Mouse (Mus musculus) embryonic stem cell, embryonic (primary cell): Measurements from ENCODE around the gene Cp.
"Not testable (repeated sequence)": the region's sequence is repeated elsewhere in the genome, so short reads cannot be mapped to it uniquely, and the experiment has no call there.

Experiments
- CTCF ChIA-PET, 4 experiments: fragments of 300-600 bp in 2 of 4; fragments of 350-600 bp in 2 of 4; sonication (Branson Sonifier 250); formaldehyde crosslinking; loops; one replicate each; lab custom pipeline; 2022; ENCODE audit warnings: inconsistent platforms in 2 of 4; lab: Charles Lee
- POLR2A ChIA-PET, 4 experiments: fragments of 300-600 bp in 2 of 4; fragments of 350-600 bp in 2 of 4; sonication (Branson Sonifier 250); formaldehyde crosslinking; loops; one replicate each; lab custom pipeline; 2022; ENCODE audit warnings: antibody characterized with exemption in 4 of 4, inconsistent platforms in 1 of 4; lab: Charles Lee

Gene Cp

GRCm38 (mm10) chr3:19956885-19957284 is at the start of gene Cp:
Gene Cp (plus strand): TSS chr3:19957054.
- POLR2A ChIA-PET: no interaction called here

GRCm38 (mm10) chr3:19948552-19948951 is 8.3 kb upstream of the Cp start:
- CTCF ChIA-PET: no interaction called here
- POLR2A ChIA-PET: interaction anchor here in 1 of 4 experiments (0.6 kb wide), 1 partner anchor 1877 kb away, joined by 3 read pairs; no protein-coding TSS in a partner anchor

More at GRCm38 (mm10) chr3:19956885-19957284, at the start of gene Cp:
- CTCF ChIA-PET: no interaction called here

- CTCF ChIA-PET, POLR2A ChIA-PET: not testable (repeated sequence)
These were observed 7.5 kb upstream of the Cp start for GRCm38 (mm10) chr3:19949401-19949800.

GRCm38 (mm10) chr3:19953425-19953824 is 3.4 kb upstream of the Cp start:
- ChIA-PET CTCF (no interaction called here), POLR2A (no interaction called here)

GRCm38 (mm10) chr3:19953865-19954264 is 3.0 kb upstream of the Cp start:
- ChIA-PET CTCF (no interaction called here), POLR2A (interaction anchor here in 1 of 4 experiments (0.6 to 0.9 kb wide), 2 partner anchors 9 to 112 kb away, joined by 3 to 5 read pairs; no protein-coding TSS in a partner anchor)

GRCm38 (mm10) chr3:19958031-19958430 is 1.2 kb downstream of the Cp start:
- POLR2A ChIA-PET: no interaction called here
- CTCF ChIA-PET: no interaction called here

- ChIA-PET POLR2A (no interaction called here), CTCF (no interaction called here)
These were observed 2.1 kb downstream of the Cp start for GRCm38 (mm10) chr3:19958983-19959382.

GRCm38 (mm10) chr3:19960570-19961114 is 3.8 kb downstream of the Cp start:
- ChIA-PET CTCF (no interaction called here), POLR2A (no interaction called here)

- ChIA-PET CTCF (no interaction called here), POLR2A (no interaction called here)
These were observed 4.5 kb downstream of the Cp start for GRCm38 (mm10) chr3:19961341-19961740.

GRCm38 (mm10) chr3:19962769-19963513 is 6.1 kb downstream of the Cp start:
- CTCF ChIA-PET: interaction anchor here in 1 of 4 experiments (0.6 kb wide), 1 partner anchor 227 kb away, joined by 5 read pairs; no protein-coding TSS in a partner anchor
- POLR2A ChIA-PET: no interaction called here

GRCm38 (mm10) chr3:19964625-19965188 is 7.9 kb downstream of the Cp start:
- CTCF ChIA-PET: interaction anchor here in 1 of 4 experiments (0.7 kb wide), 1 partner anchor 9 kb away, joined by 3 read pairs; no protein-coding TSS in a partner anchor
- POLR2A ChIA-PET: no interaction called here

- ChIA-PET CTCF (no interaction called here), POLR2A (no interaction called here)
These were observed 8.4 kb downstream of the Cp start for GRCm38 (mm10) chr3:19965239-19965638.

GRCm38 (mm10) chr3:19966072-19966471 is 9.2 kb downstream of the Cp start:
- CTCF ChIA-PET: no interaction called here
- POLR2A ChIA-PET: no interaction called here

- ChIA-PET POLR2A (no interaction called here), CTCF (no interaction called here)
These were observed 21.6 kb downstream of the Cp start for GRCm38 (mm10) chr3:19978474-19978873.

- CTCF ChIA-PET: no interaction called here
These were observed 24.3 kb downstream of the Cp start for GRCm38 (mm10) chr3:19981156-19981555.

GRCm38 (mm10) chr3:19982846-19983245 is 26.0 kb downstream of the Cp start:
- CTCF ChIA-PET: interaction anchor here in 1 of 4 experiments (0.6 kb wide), 1 partner anchor 1392 kb away, joined by 5 read pairs; no protein-coding TSS in a partner anchor

More at GRCm38 (mm10) chr3:19981156-19981555, 24.3 kb downstream of the Cp start:
- POLR2A ChIA-PET: no interaction called here

GRCm38 (mm10) chr3:19986123-19986522 is 29.3 kb downstream of the Cp start:
- POLR2A ChIA-PET: no interaction called here
- CTCF ChIA-PET: no interaction called here

More at GRCm38 (mm10) chr3:19982846-19983245, 26.0 kb downstream of the Cp start:
- POLR2A ChIA-PET: no interaction called here

GRCm38 (mm10) chr3:19990031-19990430 is 33.2 kb downstream of the Cp start:
- ChIA-PET CTCF (interaction anchor here in 1 of 4 experiments (0.7 kb wide), 1 partner anchor 106 kb away, joined by 23 read pairs; no protein-coding TSS in a partner anchor), POLR2A (no interaction called here)

GRCm38 (mm10) chr3:19992388-19992787 is 35.5 kb downstream of the Cp start:
- CTCF ChIA-PET: interaction anchor here in 1 of 4 experiments (0.6 kb wide), 1 partner anchor 696 kb away, joined by 5 read pairs; no protein-coding TSS in a partner anchor
- POLR2A ChIA-PET: no interaction called here

GRCm38 (mm10) chr3:19999551-19999950 is 42.7 kb downstream of the Cp start:
- ChIA-PET POLR2A (no interaction called here), CTCF (no interaction called here)
